ENCODE assay signal across 19 mouse cellular contexts in the genomic region with DNA sequence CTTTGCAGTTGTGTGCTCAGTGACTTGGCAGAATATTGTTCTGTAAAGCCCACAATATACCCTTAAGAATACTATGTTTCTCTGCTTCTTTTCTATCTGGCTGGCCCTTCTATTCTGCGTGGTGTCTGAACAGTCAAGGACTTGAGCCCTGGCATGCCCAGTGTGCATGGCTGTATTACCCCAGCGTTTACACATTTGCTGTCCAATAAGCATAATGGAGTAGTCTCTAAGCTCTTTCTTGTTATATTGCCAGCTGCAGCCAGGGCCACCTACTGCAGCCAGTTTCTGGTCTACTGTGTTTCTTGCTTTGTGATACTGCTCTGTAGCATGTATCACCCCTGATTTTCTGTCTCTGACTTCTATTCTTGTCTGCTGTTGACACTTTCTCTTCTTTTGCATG.
DNase-seq lines count a peak whose midpoint lies in the region; ATAC-seq and TF ChIP-seq lines count a peak whose summit lies in the region.
"Had no signal": no experiment of that assay in that cellular context is flagged by ENCODE, and none has a peak within 500 bp of the region (broad histone marks: within the 10 kb centered on the region; RNA-seq: fewer than 3 reads in every experiment).

No protein-coding gene starts in this region.

- H3K36me3 ChIP-seq in hindbrain, embryonic 16.5 days (ENCODE audit: control insufficient read depth, insufficient read depth, low read length): no peaks in the 10 kb centered on the region
- no peaks in the 10 kb centered on the region for H3K36me3 ChIP-seq in hindbrain, embryonic 12.5 days
- no peaks in the 10 kb centered on the region for H3K36me3 ChIP-seq in stomach, embryonic 16.5 days (ENCODE audit: control insufficient read depth, insufficient read depth, low read length)
- no peaks in the 10 kb centered on the region for H3K36me3 ChIP-seq in stomach, postnatal 0 days (ENCODE audit: control insufficient read depth, insufficient read depth, low read length)
- H3K36me3 ChIP-seq: embryonic facial prominence, embryonic 15.5 days; hindbrain, embryonic 13.5 days; intestine, embryonic 15.5 days; liver, embryonic 13.5 days; stomach, embryonic 15.5 days had no signal

- H3K4me2 ChIP-seq in hindbrain, embryonic 16.5 days (ENCODE audit: low read length): no peak overlapping the region
- no peak overlapping the region for H3K4me2 ChIP-seq in hindbrain, embryonic 12.5 days (replicated peaks)
- H3K4me2 ChIP-seq in stomach, embryonic 16.5 days (ENCODE audit: low read depth, low read length): no peak overlapping the region
- no peak overlapping the region for H3K4me2 ChIP-seq in stomach, postnatal 0 days (replicated peaks; ENCODE audit: low read depth)
- H3K4me2 ChIP-seq: embryonic facial prominence, embryonic 15.5 days; hindbrain, embryonic 13.5 days; intestine, embryonic 15.5 days; liver, embryonic 13.5 days; lung, embryonic 14.5 days; stomach, embryonic 15.5 days had no signal

- intact Hi-C loops in left cerebral cortex, postnatal 4 days (cut with DNase I): no loop called here

- no peaks in the 10 kb centered on the region for H3K27me3 ChIP-seq in hindbrain, embryonic 16.5 days (replicated peaks; ENCODE audit: control insufficient read depth, insufficient read depth, low read length)
- no peaks in the 10 kb centered on the region for H3K27me3 ChIP-seq in hindbrain, embryonic 12.5 days
- no peaks in the 10 kb centered on the region for H3K27me3 ChIP-seq in stomach, embryonic 16.5 days (ENCODE audit: control insufficient read depth, insufficient read depth, low read length)
- H3K27me3 ChIP-seq in stomach, postnatal 0 days (ENCODE audit: control insufficient read depth, insufficient read depth, low read length): no peaks in the 10 kb centered on the region
- H3K27me3 ChIP-seq: embryonic facial prominence, embryonic 15.5 days; hindbrain, embryonic 13.5 days; intestine, embryonic 15.5 days; liver, embryonic 13.5 days; stomach, embryonic 15.5 days had no signal

- no peaks in the 10 kb centered on the region for H3K9me3 ChIP-seq in hindbrain, embryonic 16.5 days (ENCODE audit: control insufficient read depth, low read length)
- no peaks in the 10 kb centered on the region for H3K9me3 ChIP-seq in hindbrain, embryonic 12.5 days (replicated peaks)
- no peaks in the 10 kb centered on the region for H3K9me3 ChIP-seq in stomach, embryonic 16.5 days (replicated peaks; ENCODE audit: control insufficient read depth, low read length)
- no peaks in the 10 kb centered on the region for H3K9me3 ChIP-seq in stomach, postnatal 0 days (ENCODE audit: control insufficient read depth, low read length)
- H3K9me3 ChIP-seq: embryonic facial prominence, embryonic 15.5 days; hindbrain, embryonic 13.5 days; intestine, embryonic 15.5 days; liver, embryonic 13.5 days; stomach, embryonic 15.5 days had no signal

- H3K27ac ChIP-seq in hindbrain, embryonic 16.5 days (ENCODE audit: low read depth, low read length): no peak overlapping the region
- no peak overlapping the region for H3K27ac ChIP-seq in hindbrain, embryonic 12.5 days
- H3K27ac ChIP-seq in stomach, embryonic 16.5 days (ENCODE audit: low read length): 0 out of 2 replicates have a peak overlapping the region, but pooled peaks have one; percentile 27
- H3K27ac ChIP-seq in stomach, postnatal 0 days (replicated peaks): no peak overlapping the region
- H3K27ac ChIP-seq: embryonic facial prominence, embryonic 15.5 days; hindbrain, embryonic 13.5 days; intestine, embryonic 15.5 days; liver, embryonic 13.5 days; stomach, embryonic 15.5 days had no signal

- DNase-seq in cerebellum, postnatal 10 days: peak; percentile 43 to 45
- DNase-seq in cerebellum, postnatal 4 days (ENCODE audit: low spot score in 2 of 2): no peak
- no peak for DNase-seq in stomach, postnatal 0 days (ENCODE audit: low spot score)
- no peak for DNase-seq in left cerebral cortex, postnatal 4 days
- DNase-seq: heart, adult 18-20 months; kidney, adult 9 months; kidney, postnatal 36 days; layer of hippocampus, adult 9-11 months; liver, embryonic 13.5 days; lung, embryonic 14.5 days; lung, postnatal 36 days; retina, postnatal 1 day had no signal

- peak; percentile 56; the same call in 1 of the 2 replicates for ATAC-seq in hindbrain, embryonic 16.5 days
- no peak for ATAC-seq in hindbrain, embryonic 12.5 days (ENCODE audit: low FRiP score)
- ATAC-seq in stomach, embryonic 16.5 days (ENCODE audit: insufficient read depth, low FRiP score): no peak
- ATAC-seq in stomach, postnatal 0 days (ENCODE audit: low FRiP score, low TSS enrichment): no peak
- ATAC-seq: intestine, embryonic 15.5 days had no signal

- no peak overlapping the region for H3K9ac ChIP-seq in hindbrain, embryonic 16.5 days (ENCODE audit: low read depth, low read length)
- H3K9ac ChIP-seq in hindbrain, embryonic 12.5 days: no peak overlapping the region
- no peak overlapping the region for H3K9ac ChIP-seq in stomach, embryonic 16.5 days (ENCODE audit: low read length)
- no peak overlapping the region for H3K9ac ChIP-seq in stomach, postnatal 0 days (ENCODE audit: low read length)
- H3K9ac ChIP-seq: embryonic facial prominence, embryonic 15.5 days; hindbrain, embryonic 13.5 days; intestine, embryonic 15.5 days; liver, embryonic 13.5 days; lung, embryonic 14.5 days; stomach, embryonic 15.5 days had no signal

- TF ChIP-seq EP300 in stomach, postnatal 0 days (optimal IDR thresholded peaks at IDR 0.05): no peak

- peaks cover 2% of the 10 kb centered on the region; the same call in 1 of the 2 replicates for H3K4me1 ChIP-seq in hindbrain, embryonic 16.5 days (ENCODE audit: control insufficient read depth, insufficient read depth, low read depth, low read length)
- no peaks in the 10 kb centered on the region; the same call in 1 of the 2 replicates for H3K4me1 ChIP-seq in hindbrain, embryonic 12.5 days
- peaks cover 5% of the 10 kb centered on the region for H3K4me1 ChIP-seq in stomach, embryonic 16.5 days (ENCODE audit: control insufficient read depth, insufficient read depth, low read length)
- no peaks in the 10 kb centered on the region for H3K4me1 ChIP-seq in stomach, postnatal 0 days (replicated peaks; ENCODE audit: control insufficient read depth, insufficient read depth)
- H3K4me1 ChIP-seq: intestine, embryonic 15.5 days; liver, embryonic 13.5 days; stomach, embryonic 15.5 days had no signal

- no peak for TF ChIP-seq CTCF in stomach, postnatal 0 days (IDR thresholded peaks at IDR 0.05; ENCODE audit: low read depth)

- WGBS in hindbrain, embryonic 16.5 days: 58% methylated on average over 2 of the region's 2 CpGs
- WGBS in hindbrain, embryonic 12.5 days: 84% methylated on average over 2 of the region's 2 CpGs
- WGBS in stomach, embryonic 16.5 days: 67% methylated on average over 2 of the region's 2 CpGs
- 60% methylated on average over 2 of the region's 2 CpGs for WGBS in stomach, postnatal 0 days

- H3K4me3 ChIP-seq in hindbrain, embryonic 16.5 days (ENCODE audit: low read length): no peak overlapping the region
- no peak overlapping the region for H3K4me3 ChIP-seq in hindbrain, embryonic 12.5 days
- H3K4me3 ChIP-seq in stomach, embryonic 16.5 days (replicated peaks; ENCODE audit: low read length): no peak overlapping the region
- H3K4me3 ChIP-seq in stomach, postnatal 0 days (ENCODE audit: low read depth, low read length): no peak overlapping the region
- H3K4me3 ChIP-seq: embryonic facial prominence, embryonic 15.5 days; hindbrain, embryonic 13.5 days; intestine, embryonic 15.5 days; liver, embryonic 13.5 days; stomach, embryonic 15.5 days had no signal

Comparison
In these comparisons a context has a peak if more than half of its experiments do, and no peak if none do; other contexts are left out.
1. DNase-seq: peak in cerebellum, postnatal 10 days (2 of 2); none in cerebellum, postnatal 4 days (0 of 2), stomach, postnatal 0 days (single experiment) and left cerebral cortex, postnatal 4 days (single experiment).